Mouse (Mus musculus) left cerebral cortex, postnatal 4 days (tissue): Measurements from ENCODE around the gene Tor3a. TPM values are rescaled to one million over a fixed set of nuclear protein-coding genes. Genes with fewer than 3 reads are reported as not detected.

ENCODE experiments used
- DNase-seq: peaks from one replicate; pipeline ENCODE4 v3.0.0-alpha.2; 2022
- intact Hi-C: fragments of 180-260 bp; cut with DNase I; formaldehyde crosslinking; loops from one replicate; pipeline ENCODE4 v1.15.1; 2025
- total RNA-seq, 2 experiments: library from RNA; stranded (reverse); gene quantifications; 2 replicates each; pipeline ENCODE4 v1.2.3; 2021

Gene Tor3a
- total RNA-seq, result 1 to 10 TPM; 3.4 to 4.4 TPM

- peak; percentile 45 for DNase-seq
- intact Hi-C loops, result no loop called here
Observed at GRCm38 (mm10) chr1:156674195-156675000, at the start of gene Tor3a. TSS of gene Tor3a (minus strand) at chr1:156674356.

DNA sequence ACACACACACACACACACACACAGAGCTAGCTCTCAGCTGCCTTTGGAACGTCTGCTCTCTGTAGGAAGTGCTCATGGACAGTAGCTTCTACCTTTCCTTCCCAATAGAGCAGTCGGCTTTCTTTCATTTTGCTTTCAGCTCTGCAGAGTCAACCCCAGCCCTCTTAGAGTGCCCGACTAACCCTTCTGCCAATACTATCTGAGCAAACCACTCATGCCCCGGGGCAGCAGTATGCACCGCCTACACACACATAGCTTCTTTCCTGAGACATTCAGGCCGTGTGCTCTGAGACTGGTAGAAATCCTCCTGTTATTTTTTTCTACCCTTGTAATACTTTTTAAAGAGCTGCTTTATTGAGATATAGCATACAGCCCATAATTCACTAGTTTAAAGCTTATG lies 47.9 kb upstream of the Tor3a start:
- no peak for DNase-seq
- intact Hi-C loops, result no loop called here

GRCm38 (mm10) chr1:156720046-156720445 lies 45.9 kb upstream of the Tor3a start:
- intact Hi-C loops, result loop anchor here (2.0 kb wide), 1 partner anchor 41 kb away; no protein-coding TSS in a partner anchor
- no peak for DNase-seq

- intact Hi-C loops, result no loop called here
- DNase-seq, result peak; percentile 98
Observed at GRCm38 (mm10) chr1:156718950-156719805, 45.0 kb upstream of the Tor3a start, which contains the start of gene Fam20b. TSS of gene Fam20b (minus strand) at chr1:156719086.

DNA sequence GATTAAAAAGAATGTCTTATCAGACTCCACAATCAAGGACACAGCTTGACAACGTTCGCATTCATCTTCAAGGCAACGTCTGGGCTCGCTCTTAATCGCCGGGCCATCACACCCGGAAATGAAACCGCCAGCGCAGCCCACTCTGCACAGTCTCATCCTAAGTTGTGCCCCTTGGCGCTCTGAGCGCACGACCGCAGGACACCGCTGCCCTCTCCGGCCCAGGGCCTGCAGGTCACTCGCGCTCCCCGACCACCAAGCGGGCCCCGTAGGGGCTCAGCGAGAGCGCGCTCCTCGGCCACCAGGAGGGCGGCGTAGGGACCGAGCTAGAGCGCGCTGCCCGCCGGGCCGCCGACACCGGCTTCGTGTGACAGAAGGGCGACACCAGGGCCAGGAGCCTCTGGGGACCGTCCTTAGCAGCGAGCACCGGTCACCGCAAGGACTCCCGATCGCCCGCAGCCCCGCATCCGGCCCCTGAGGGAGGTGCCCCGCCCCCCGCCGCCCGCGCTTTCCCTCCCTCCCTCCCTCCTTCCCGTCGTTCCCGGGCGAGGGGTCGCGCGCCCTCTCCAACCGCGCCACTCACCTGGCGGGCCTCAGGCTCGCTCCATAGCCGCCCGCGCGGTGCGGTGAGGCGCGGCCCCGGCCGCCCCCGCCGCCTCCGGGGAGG lies 44.3 kb upstream of the Tor3a start:
- intact Hi-C loops, result no loop called here

DNA sequence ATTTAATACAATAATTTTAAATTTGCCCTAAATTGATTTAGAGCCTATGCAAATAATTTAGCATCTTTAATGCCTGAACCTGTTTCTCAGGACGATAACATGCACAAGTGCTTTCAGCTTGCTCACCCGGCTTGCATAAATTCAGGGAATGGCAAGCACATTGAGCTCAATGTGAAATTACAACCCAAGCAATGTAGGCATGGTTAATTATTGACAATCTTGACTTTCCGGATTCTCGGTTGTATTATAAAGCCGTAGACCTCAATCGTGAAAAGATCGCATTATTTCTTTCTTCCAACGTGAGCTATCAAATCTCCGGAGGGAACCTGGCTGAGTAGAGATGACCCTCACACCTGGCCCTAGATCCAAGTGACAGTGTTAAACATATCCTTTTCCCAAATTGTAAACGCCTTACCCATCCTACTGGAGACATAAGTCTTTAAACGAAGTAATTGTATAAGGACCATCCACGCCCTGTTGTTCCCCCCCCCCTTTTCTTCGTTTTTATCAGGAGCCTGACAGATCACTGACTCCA lies 43.7 kb upstream of the Tor3a start:
- DNase-seq, result no peak
- intact Hi-C loops, result no loop called here

More for the DNA sequence above, 44.3 kb upstream of the Tor3a start:
- DNase-seq, result no peak

DNA sequence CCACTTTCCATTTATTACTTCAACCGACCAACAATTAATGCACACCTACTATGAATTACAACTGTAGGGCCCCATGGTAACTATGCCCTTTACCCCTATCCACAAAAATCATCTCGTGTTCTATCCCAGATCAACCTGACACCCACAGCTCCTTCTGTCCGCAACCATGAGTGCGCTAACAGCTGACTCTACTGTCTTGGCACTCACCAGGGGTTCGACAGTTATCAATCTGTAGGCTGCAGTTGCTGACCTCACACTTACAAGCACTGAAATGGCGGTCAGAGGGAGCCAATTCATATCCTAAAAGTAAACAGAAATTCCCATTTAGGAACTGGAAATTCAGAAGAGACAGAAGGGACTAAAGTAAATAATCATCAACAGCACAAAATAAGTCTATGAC lies 42.5 kb upstream of the Tor3a start:
- intact Hi-C loops, result no loop called here
- no peak for DNase-seq

- intact Hi-C loops, result no loop called here
- no peak for DNase-seq
Observed at GRCm38 (mm10) chr1:156710472-156711098, 36.4 kb upstream of the Tor3a start.

GRCm38 (mm10) chr1:156708672-156709071 lies 34.5 kb upstream of the Tor3a start:
- intact Hi-C loops, result no loop called here
- DNase-seq, result no peak

DNA sequence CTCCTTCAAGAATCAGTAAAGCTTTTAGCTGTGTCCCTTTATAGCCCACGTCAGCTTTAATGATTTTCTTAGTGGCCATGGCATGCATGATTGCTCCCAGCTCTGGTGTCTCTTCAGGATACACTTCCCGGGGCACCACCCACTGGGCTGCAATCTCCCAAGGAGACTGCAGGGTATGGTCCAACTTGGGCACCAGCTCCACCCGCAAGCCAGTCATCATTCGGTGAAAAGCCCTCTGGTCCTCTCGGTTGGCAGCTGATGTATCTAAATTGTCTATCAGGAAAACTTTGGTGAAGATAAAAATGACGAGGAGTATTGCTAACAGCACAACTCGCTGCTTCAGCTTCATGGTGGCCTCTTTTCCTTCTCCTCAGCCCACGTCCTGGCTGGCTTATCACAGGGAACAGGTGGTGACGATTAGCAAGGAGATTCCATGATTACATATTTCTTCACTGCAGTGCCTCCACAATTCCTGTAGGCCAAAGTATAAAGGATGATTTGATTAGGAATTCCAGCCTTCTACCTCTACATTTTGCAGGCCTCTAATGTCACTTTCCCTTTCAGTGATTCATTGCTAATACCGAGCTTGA lies 31.6 kb upstream of the Tor3a start:
- DNase-seq, result no peak
- intact Hi-C loops, result no loop called here

- intact Hi-C loops, result no loop called here
- no peak for DNase-seq
Observed at GRCm38 (mm10) chr1:156703444-156703843, 29.3 kb upstream of the Tor3a start.

DNA sequence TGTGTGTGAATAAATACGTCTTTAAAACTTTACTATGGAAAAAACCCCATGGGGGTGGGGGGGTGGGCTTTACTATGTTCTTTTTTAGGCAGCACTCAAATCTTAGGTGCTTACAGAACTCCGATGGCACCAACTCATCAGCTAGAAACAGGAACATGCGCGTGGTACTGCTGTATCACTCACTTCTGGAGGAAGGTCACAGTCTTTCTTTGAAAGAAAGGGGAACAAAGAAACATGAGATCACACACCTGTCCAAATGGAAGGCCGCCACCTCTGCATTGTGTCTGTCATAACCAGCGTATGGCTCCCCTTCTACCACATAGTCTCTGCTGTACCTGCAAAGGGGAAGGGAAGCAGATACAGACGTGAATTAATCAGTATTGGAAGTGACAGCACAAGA lies 28.0 kb upstream of the Tor3a start:
- DNase-seq, result no peak
- intact Hi-C loops, result no loop called here

DNA sequence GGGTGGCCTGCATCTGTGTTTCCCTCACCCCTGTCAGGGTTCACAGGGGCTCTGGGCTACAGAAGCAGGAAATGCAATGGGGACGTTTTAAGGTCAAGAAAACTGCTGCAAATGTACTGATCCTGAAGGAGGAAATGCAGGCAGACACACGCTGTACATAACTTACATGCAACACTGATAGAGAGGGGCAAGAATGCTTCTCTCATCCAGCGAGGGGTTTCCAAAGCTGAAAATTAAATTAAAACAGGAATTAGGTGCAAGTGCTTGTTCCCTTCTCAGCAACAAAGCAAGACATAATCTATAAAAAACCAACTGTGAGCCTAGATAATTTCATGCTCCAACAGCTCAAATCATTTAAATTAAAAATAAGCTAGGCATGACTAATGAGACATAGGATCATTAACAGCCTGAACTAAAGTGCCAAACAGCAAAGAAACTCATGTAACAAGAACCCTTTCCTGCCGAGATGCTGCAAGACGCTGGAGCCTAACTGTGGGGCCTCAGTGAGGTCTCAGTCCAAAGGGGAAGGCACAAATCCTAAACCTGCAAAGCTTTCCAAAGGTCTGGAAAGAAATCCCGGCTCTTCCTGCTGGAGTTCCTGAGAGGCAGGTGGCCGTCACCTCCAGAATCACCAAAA lies 12.0 kb upstream of the Tor3a start:
- intact Hi-C loops, result no loop called here
- DNase-seq, result no peak

DNA sequence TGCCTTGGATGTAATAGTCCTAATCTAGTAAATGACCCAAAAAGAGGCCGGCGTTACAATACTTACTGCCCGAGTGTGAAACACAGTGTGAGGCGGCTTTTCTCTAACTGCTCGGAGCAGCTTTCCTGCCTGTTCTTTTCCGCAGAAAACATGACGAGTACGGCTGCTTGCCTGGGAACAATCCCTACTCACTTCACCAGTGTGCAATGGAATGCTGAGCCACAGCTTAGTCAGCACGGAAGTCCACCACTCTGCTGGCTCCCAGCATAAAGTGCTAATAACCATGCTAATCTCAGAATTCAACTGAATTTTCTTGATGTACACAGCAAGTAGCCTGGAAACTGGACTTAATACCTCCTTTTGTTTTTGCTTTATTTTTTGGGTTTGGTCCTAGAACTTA lies 5.4 kb upstream of the Tor3a start:
- intact Hi-C loops, result no loop called here
- no peak for DNase-seq

DNA sequence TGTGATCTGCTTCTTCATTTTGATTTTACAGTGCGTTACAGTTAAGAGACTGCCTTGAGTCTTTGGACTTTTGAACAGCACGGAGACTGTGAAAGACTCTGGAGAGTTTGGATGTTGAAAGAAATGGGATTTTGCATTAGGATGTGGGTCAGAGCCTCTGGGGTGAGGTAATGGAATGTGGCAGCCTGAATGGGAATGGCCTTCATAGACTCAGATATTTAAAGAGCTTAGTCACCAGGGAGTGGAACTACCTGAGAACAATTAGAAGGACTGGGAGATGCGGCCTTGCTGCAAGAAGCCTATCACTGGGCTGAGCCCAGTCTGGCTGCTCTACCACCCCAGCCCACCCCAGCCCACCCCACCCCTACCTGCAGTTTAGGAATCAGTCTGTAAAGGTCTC lies 3.1 kb upstream of the Tor3a start:
- no peak for DNase-seq
- intact Hi-C loops, result no loop called here

GRCm38 (mm10) chr1:156676596-156676995 lies 2.4 kb upstream of the Tor3a start:
- intact Hi-C loops, result no loop called here
- DNase-seq, result peak; percentile 46

DNA sequence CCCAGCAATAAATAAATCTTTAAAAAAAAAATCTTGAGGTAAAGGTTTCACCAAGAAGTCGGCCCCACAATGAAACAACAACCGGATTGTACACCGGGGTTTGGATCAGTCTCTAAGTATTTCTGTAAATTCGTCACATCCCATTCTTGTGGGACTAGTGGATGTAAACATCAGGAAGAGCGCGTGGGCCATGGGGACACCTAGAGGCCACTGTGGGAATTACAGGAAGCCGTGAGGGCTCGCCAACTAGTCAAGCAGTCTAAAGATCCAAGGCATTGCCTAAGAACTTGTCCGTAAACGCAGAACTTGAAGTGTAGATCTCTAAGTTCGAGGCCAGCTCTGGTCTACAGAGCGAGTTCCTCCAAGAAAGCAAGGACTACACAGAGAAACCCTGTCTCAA lies 2.0 kb upstream of the Tor3a start:
- intact Hi-C loops, result no loop called here
- DNase-seq, result peak; percentile 39

- intact Hi-C loops, result no loop called here
- DNase-seq, result no peak
Observed at GRCm38 (mm10) chr1:156673476-156674194, 521 bp downstream of the Tor3a start.
